Mouse (Mus musculus): ENCODE data around the gene Tex33. TPM values are rescaled to one million over a fixed set of nuclear protein-coding genes. Genes with fewer than 3 reads are reported as not detected.
A peak's percentile ranks its signal among the peaks of the same experiment; 100 is the strongest.

The Tex33 gene
- polyA plus RNA-seq, 1 experiment from 2014 or later = not detected

DNA sequence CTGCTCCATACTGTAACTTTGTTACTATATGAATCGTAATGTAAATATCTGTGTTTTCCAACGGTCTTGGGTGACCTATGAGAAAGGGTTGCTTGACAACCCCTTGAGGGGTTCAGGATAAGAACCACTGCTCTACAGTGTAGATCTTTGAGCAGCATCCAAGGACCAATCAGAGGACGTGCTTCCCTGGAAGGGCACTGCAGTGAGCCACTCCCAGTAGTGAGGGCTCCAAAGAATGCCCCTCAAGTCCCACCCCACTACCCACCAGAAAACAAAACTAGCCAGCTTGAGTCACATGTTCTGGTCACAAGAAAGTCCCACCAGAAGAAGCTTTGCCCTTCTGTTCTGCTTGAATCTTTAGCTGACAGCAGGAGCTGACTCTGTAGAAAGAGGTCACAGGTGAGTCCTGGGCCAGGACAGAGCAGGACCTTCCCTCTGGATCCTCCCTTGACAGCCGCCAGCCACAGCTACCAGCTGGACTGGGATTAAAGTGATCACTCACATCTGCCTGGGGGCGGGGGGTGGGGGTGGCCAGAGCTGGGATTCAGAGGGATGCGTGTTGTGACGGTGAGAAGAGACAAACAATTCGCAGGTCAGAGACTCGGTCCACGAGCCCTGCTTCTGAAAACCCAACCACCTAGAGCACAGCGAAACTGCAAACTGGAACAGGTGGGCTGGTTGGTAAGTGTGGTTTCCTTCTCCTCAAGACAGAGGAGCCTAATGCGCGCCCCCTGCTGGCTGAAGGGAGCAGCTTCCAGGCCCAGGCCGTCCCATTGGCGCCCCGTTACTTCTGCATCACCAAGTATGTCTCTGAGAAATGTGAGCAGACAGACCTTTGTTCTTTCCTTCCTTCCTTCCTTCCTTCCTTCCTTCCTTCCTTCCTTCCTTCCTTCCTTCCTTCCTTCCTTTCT is 26.6 kb upstream of the Tex33 start:
- peak overlapping the region; percentile 11 for H3K9ac ChIP-seq (ENCODE audit: low read length)
- WGBS = 13% methylated on average over 15 of the region's 16 CpGs
- H3K4me3 ChIP-seq (ENCODE audit: low read length) = peak overlapping the region; percentile 1; the same call in 1 of the 2 replicates
- no peak overlapping the region for H3K27ac ChIP-seq (ENCODE audit: low read length)
- peaks cover under 1% of the 10 kb centered on the region for H3K4me1 ChIP-seq (replicated peaks; ENCODE audit: control insufficient read depth, insufficient read depth, low read length)
- H3K4me2 ChIP-seq (ENCODE audit: low read depth, low read length) = peak overlapping the region; percentile 43
- no peaks in the 10 kb centered on the region for H3K36me3 ChIP-seq (ENCODE audit: control insufficient read depth, insufficient read depth, low read length)
- ATAC-seq (ENCODE audit: low read depth) = peak; percentile 84
- H3K27me3 ChIP-seq (ENCODE audit: control insufficient read depth, insufficient read depth, low read depth, low read length) = no peaks in the 10 kb centered on the region; the same call in 1 of the 2 replicates
- no peaks in the 10 kb centered on the region for H3K9me3 ChIP-seq (ENCODE audit: control insufficient read depth, low read length)

DNA sequence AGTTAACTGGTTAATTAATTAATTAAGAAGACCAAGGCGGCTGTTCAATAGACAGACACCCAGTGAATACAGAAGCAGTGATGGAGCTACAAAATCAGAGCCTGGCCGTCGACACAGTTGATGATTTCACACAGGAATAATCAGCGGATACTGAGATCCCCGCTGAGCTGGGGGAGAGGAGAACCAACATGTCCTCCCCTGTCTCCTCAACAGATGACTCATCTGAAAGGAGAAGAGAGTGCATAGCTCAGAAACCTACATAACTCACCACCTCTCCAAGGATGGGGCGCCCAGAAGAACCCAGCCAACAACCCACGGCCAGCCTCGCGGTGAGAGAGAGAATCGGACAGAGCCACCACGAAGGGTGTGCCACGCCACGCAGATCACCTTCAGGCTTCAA is 24.7 kb upstream of the Tex33 start:
- Histone ChIP-seq H3K9me3 (ENCODE audit: control insufficient read depth, low read length) (no peaks in the 10 kb centered on the region), H3K27ac (ENCODE audit: low read length) (no peak overlapping the region), H3K27me3 (ENCODE audit: control insufficient read depth, insufficient read depth, low read depth, low read length) (no peaks in the 10 kb centered on the region; the same call in 1 of the 2 replicates), H3K9ac (ENCODE audit: low read length) (no peak overlapping the region), H3K36me3 (ENCODE audit: control insufficient read depth, insufficient read depth, low read length) (no peaks in the 10 kb centered on the region), H3K4me3 (ENCODE audit: low read length) (no peak overlapping the region), H3K4me1 (replicated peaks; ENCODE audit: control insufficient read depth, insufficient read depth, low read length) (peaks cover 13% of the 10 kb centered on the region), H3K4me2 (ENCODE audit: low read depth, low read length) (no peak overlapping the region)
- no peak for ATAC-seq (ENCODE audit: low read depth)
- 83% methylated on average over 13 of the region's 13 CpGs for WGBS

DNA sequence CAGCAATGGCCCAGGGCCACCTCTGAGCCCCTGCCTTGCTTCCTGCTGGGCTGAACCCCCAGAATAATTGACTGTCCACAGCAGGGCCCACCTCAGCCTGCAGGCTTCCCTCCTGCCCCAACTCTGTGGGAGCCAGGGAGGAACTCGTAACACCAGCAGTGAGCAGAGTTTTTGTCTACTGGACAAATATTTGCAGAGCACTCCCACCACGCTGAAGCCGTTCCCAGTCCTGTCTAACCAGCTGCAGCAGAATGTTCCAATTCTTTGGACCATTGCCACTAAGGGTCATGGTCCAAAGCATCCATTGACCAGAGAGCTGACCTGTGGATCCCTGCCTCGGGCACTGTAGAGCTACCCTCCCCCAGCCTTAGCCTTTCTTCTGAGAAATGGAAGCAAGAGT is 21.2 kb upstream of the Tex33 start:
- ATAC-seq (ENCODE audit: low read depth) = peak; percentile 79
- H3K4me2 ChIP-seq (ENCODE audit: low read depth, low read length) = peak overlapping the region; percentile 32

DNA sequence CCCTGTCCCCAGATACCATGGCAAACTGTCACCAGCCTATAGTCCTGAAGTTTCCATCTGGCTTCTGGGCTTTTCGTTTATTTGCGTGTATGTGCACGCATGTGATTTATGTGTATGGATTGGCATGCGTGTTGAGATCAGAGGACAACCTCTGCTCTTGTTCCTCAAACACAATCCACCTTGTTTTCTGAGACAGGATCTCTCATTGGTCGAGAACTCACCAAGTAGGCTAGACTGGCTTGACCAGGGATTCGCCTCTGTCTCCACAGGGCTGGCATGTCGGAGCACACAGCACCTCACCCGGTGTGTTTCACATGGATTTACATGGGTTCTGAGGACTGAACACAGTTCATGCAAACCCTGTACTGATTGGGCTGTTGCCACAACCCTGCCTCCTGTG is 18.4 kb upstream of the Tex33 start:
- Histone ChIP-seq H3K36me3 (ENCODE audit: control insufficient read depth, insufficient read depth, low read length) (0 out of 2 replicates have a peak, but pooled peaks cover 3% of the 10 kb centered on the region), H3K4me3 (ENCODE audit: low read length) (no peak overlapping the region), H3K27ac (ENCODE audit: low read length) (no peak overlapping the region), H3K27me3 (ENCODE audit: control insufficient read depth, insufficient read depth, low read depth, low read length) (peaks cover 14% of the 10 kb centered on the region), H3K4me2 (ENCODE audit: low read depth, low read length) (no peak overlapping the region), H3K9ac (ENCODE audit: low read length) (no peak overlapping the region), H3K9me3 (ENCODE audit: control insufficient read depth, low read length) (no peaks in the 10 kb centered on the region), H3K4me1 (replicated peaks; ENCODE audit: control insufficient read depth, insufficient read depth, low read length) (peaks cover 21% of the 10 kb centered on the region)
- ATAC-seq (ENCODE audit: low read depth) = no peak
- 89% methylated on average over 8 of the region's 8 CpGs for WGBS

More for the DNA sequence above, 21.2 kb upstream of the Tex33 start:
- Histone ChIP-seq H3K4me3 (ENCODE audit: low read length) (no peak overlapping the region), H3K4me1 (replicated peaks; ENCODE audit: control insufficient read depth, insufficient read depth, low read length) (peaks cover 13% of the 10 kb centered on the region), H3K36me3 (ENCODE audit: control insufficient read depth, insufficient read depth, low read length) (0 out of 2 replicates have a peak, but pooled peaks cover 3% of the 10 kb centered on the region), H3K27me3 (ENCODE audit: control insufficient read depth, insufficient read depth, low read depth, low read length) (no peaks in the 10 kb centered on the region), H3K27ac (ENCODE audit: low read length) (peak overlapping the region; percentile 95), H3K9ac (ENCODE audit: low read length) (peak overlapping the region; percentile 61), H3K9me3 (ENCODE audit: control insufficient read depth, low read length) (no peaks in the 10 kb centered on the region)
- WGBS = 24% methylated on average over 4 of the region's 4 CpGs

DNA sequence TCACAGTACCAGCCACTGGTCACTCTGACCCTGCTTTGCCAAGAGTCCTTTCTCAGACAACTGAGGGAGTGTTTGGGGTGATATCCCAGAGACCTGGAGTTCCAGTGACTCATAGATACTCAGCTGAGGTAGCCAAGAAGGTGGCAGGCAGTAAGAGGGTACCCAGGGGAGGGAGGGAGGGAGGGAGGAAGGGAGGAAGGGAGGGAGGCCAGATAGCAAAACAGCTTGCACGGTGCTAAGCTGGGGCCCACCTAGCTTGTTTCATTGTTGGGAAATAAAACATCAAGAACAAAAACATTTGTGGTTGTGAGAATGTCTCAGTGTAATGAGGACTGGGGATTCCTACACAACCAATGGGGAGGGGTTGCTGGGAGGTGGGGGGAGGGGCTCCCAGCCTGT is 18.0 kb upstream of the Tex33 start:
- no peak overlapping the region for H3K4me2 ChIP-seq (ENCODE audit: low read depth, low read length)
- no peak overlapping the region for H3K27ac ChIP-seq (ENCODE audit: low read length)
- H3K9me3 ChIP-seq (ENCODE audit: control insufficient read depth, low read length) = no peaks in the 10 kb centered on the region
- peaks cover 14% of the 10 kb centered on the region for H3K27me3 ChIP-seq (ENCODE audit: control insufficient read depth, insufficient read depth, low read depth, low read length)
- no peak overlapping the region for H3K4me3 ChIP-seq (ENCODE audit: low read length)
- WGBS = 47% methylated on average over 1 of the region's 1 CpGs
- no peak overlapping the region for H3K9ac ChIP-seq (ENCODE audit: low read length)
- ATAC-seq (ENCODE audit: low read depth) = no peak
- H3K36me3 ChIP-seq (ENCODE audit: control insufficient read depth, insufficient read depth, low read length) = 0 out of 2 replicates have a peak, but pooled peaks cover 3% of the 10 kb centered on the region
- H3K4me1 ChIP-seq (replicated peaks; ENCODE audit: control insufficient read depth, insufficient read depth, low read length) = peaks cover 21% of the 10 kb centered on the region

DNA sequence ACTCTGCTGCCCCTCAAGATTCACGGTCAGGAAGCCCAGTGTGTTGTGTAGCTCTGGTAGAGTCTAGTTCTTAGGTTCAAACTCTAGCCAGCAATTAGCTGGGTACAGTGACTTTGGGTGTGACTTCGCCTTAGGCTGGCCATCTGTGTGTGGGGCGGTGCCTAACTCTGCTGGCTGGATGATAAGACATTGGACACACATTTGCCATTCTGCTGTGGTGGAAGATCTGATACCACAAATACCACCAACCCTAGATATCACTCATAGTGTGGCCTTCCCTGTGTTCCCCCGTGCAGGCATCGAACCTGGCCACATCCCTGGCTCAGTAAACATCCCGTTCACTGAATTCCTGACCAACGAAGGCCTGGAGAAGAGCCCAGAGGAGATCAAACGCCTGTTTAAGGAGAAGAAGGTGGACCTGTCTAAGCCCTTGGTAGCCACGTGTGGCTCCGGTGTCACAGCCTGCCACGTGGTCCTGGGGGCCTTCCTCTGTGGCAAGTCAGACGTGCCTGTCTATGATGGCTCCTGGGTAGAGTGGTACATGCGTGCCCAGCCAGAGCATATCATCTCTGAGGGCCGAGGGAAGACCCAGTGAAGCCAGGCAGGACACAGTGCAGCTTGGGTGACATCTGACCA is 17.5 kb upstream of the Tex33 start:
- no peak for ATAC-seq (ENCODE audit: low read depth)
- 80% methylated on average over 14 of the region's 14 CpGs for WGBS
- peaks cover 14% of the 10 kb centered on the region for H3K27me3 ChIP-seq (ENCODE audit: control insufficient read depth, insufficient read depth, low read depth, low read length)
- H3K36me3 ChIP-seq (ENCODE audit: control insufficient read depth, insufficient read depth, low read length) = 0 out of 2 replicates have a peak, but pooled peaks cover 3% of the 10 kb centered on the region
- no peak overlapping the region for H3K27ac ChIP-seq (ENCODE audit: low read length)
- no peak overlapping the region for H3K4me2 ChIP-seq (ENCODE audit: low read depth, low read length)
- H3K4me3 ChIP-seq (ENCODE audit: low read length) = no peak overlapping the region
- no peaks in the 10 kb centered on the region for H3K9me3 ChIP-seq (ENCODE audit: control insufficient read depth, low read length)
- peaks cover 21% of the 10 kb centered on the region for H3K4me1 ChIP-seq (replicated peaks; ENCODE audit: control insufficient read depth, insufficient read depth, low read length)
- no peak overlapping the region for H3K9ac ChIP-seq (ENCODE audit: low read length)

DNA sequence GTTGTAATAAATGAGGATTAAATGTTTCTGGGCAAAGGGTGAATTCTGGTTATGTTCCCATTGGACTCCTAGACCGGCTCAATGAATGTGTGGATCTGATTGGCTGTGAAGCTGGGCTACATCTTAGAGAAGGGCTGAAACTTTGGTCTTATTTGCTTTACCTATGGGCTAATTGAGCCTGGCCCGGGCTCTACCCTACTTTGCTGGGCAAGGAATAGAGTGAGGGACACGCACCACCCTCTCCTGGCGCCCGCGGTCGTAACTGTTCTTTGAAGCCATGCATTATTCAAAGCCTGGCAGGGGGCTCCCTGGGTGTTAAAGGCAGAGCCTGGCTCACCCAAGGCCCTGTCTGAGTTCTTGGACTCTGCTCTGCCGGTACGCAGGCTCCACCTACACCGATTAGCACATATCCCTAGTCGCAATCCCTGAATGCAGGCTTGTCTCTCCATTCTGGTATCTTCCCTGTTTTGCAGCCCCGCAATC is 13.9 kb upstream of the Tex33 start:
- no peak for ATAC-seq (ENCODE audit: low read depth)
- 28% methylated on average over 12 of the region's 12 CpGs for WGBS
- peak overlapping the region; percentile 43; the same call in 1 of the 2 replicates for H3K9ac ChIP-seq (ENCODE audit: low read length)

DNA sequence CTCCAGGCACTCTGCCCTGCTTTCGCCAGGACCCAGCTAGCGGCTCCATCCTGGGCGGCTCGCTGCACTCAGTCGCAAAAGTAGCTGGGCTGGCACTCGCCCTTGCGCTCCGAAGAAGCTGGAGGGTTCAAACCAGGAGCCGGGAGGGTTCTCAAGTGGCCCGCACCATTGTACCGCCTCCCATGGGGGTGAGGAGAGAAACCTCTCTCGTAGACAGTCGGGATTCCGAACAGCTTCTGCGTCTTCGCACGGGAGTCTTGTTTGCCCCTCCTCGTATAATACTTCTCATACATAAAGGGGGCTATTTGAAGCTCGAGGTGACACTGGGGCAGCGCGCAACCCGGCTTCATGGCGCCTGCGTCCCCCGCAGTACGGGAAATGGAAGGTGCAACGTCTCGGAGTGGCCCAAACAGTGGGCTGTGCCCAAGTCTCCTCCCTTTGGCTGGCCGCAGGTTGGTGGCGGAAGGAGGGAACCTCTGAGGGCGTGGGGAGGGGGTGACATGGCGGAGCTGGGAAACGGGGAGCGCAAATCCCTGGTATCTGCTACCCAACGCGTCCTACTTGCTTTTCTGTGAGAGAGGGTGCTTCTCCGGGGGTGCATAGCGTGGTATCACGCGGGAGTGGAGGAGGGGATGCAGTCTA is 10.7 kb upstream of the Tex33 start, which contains the start of gene Mpst:
Gene Mpst, plus strand, starts transcription at position 124 of the 642 bp plus-strand sequence.
- ATAC-seq (ENCODE audit: low read depth) = peak; percentile 79
- under 1% methylated on average over 39 of the region's 40 CpGs for WGBS
- H3K4me1 ChIP-seq (replicated peaks; ENCODE audit: control insufficient read depth, insufficient read depth, low read length) = peaks cover 50% of the 10 kb centered on the region

More for the DNA sequence above, 13.9 kb upstream of the Tex33 start:
- no peaks in the 10 kb centered on the region for H3K9me3 ChIP-seq (ENCODE audit: control insufficient read depth, low read length)
- peaks cover 24% of the 10 kb centered on the region for H3K4me1 ChIP-seq (replicated peaks; ENCODE audit: control insufficient read depth, insufficient read depth, low read length)
- peaks cover 14% of the 10 kb centered on the region for H3K27me3 ChIP-seq (ENCODE audit: control insufficient read depth, insufficient read depth, low read depth, low read length)
- H3K4me3 ChIP-seq (ENCODE audit: low read length) = peak overlapping the region; percentile 24
- peak overlapping the region; percentile 46 for H3K4me2 ChIP-seq (ENCODE audit: low read depth, low read length)
- H3K36me3 ChIP-seq (ENCODE audit: control insufficient read depth, insufficient read depth, low read length) = 0 out of 2 replicates have a peak, but pooled peaks cover 3% of the 10 kb centered on the region
- no peak overlapping the region for H3K27ac ChIP-seq (ENCODE audit: low read length)

More for the DNA sequence above, 10.7 kb upstream of the Tex33 start, which contains the start of gene Mpst:
- Histone ChIP-seq H3K27ac (ENCODE audit: low read length) (peak within 1 kb of the TSS; percentile 100), H3K27me3 (ENCODE audit: control insufficient read depth, insufficient read depth, low read depth, low read length) (peaks cover 14% of the 10 kb centered on the region), H3K9ac (ENCODE audit: low read length) (peak within 1 kb of the TSS; percentile 84), H3K4me3 (ENCODE audit: low read length) (peak within 1 kb of the TSS; percentile 81), H3K9me3 (ENCODE audit: control insufficient read depth, low read length) (no peaks in the 10 kb centered on the region), H3K36me3 (ENCODE audit: control insufficient read depth, insufficient read depth, low read length) (no peaks in the 10 kb centered on the region), H3K4me2 (ENCODE audit: low read depth, low read length) (peak within 1 kb of the TSS; percentile 69)
